Mouse (Mus musculus) G1E (cell line): Measurements from ENCODE around the gene Phtf2. TPM values are rescaled to one million over a fixed set of nuclear protein-coding genes. Genes with fewer than 3 reads are reported as not detected.
"Not testable (repeated sequence)": the region's sequence is repeated elsewhere in the genome, so short reads cannot be mapped to it uniquely, and the experiment has no call there.

Experiments
- ATAC-seq: 2 replicates; pipeline ENCODE4 v1.8.0; 2016; ENCODE audit warnings: mild to moderate bottlenecking; ENCODE audit not compliant: insufficient number of reproducible peaks, poor library complexity, low FRiP score, severe bottlenecking; ENCODE audit errors: extremely low read depth
- DNase-seq: peaks from one replicate; pipeline ENCODE4 v3.0.0; 2012; ENCODE audit warnings: low spot score
- H3K27me3 ChIP-seq: 2 replicates; pipeline ENCODE4 v1.6.1; 2012; ENCODE audit warnings: mild to moderate bottlenecking, low read length, inconsistent platforms; ENCODE audit not compliant: insufficient read depth
- H3K36me3 ChIP-seq: replicated peaks from 2 replicates; pipeline ENCODE3; 2012; ENCODE audit warnings: mild to moderate bottlenecking, inconsistent platforms
- H3K4me1 ChIP-seq: 2 replicates; pipeline ENCODE4 v1.6.1; 2012; ENCODE audit warnings: low read depth, low read length, inconsistent platforms, mixed read lengths; ENCODE audit not compliant: insufficient read depth
- H3K4me3 ChIP-seq: 2 replicates; pipeline ENCODE4 v1.5.1; 2012; ENCODE audit warnings: low read depth, mild to moderate bottlenecking, inconsistent platforms, low read length, moderate library complexity, mixed read lengths
- H3K9me3 ChIP-seq: replicated peaks from 2 replicates; pipeline ENCODE4 v1.6.1; 2012; ENCODE audit warnings: inconsistent platforms
- CTCF ChIP-seq: IDR thresholded peaks from 2 replicates; pipeline ENCODE4 v1.5.1; 2012; ENCODE audit warnings: low read depth, low read length, inconsistent platforms, mixed read lengths
- GATA1 ChIP-seq: IDR thresholded peaks from 2 replicates; pipeline ENCODE4 v1.6.1; 2012; ENCODE audit warnings: borderline replicate concordance, low read length, inconsistent platforms, mixed read lengths
- GATA2 ChIP-seq: IDR thresholded peaks from 2 replicates; pipeline ENCODE4 v1.6.1; 2012; ENCODE audit warnings: low read depth, low read length, inconsistent platforms, borderline replicate concordance
- POLR2AphosphoS5 ChIP-seq: IDR thresholded peaks from 2 replicates; pipeline ENCODE4 v1.6.1; 2012; ENCODE audit warnings: low read depth, low read length, inconsistent platforms; ENCODE audit not compliant: insufficient replicate concordance
- TAL1 ChIP-seq: conservative IDR thresholded peaks from 2 replicates; pipeline ENCODE4 v1.6.1; 2012; ENCODE audit warnings: low read depth, low read length, inconsistent platforms, mixed read lengths
- polyA plus RNA-seq: library from polyadenylated mRNA; stranded (reverse); fragments of >175 nt; gene quantifications from 2 replicates; pipeline ENCODE4 v1.2.3, GENCODE M21; 2012
- total RNA-seq, 2 experiments: library from RNA; stranded (forward) in 1 of 2; stranded (reverse) in 1 of 2; fragments of 200-1000 nt in 1 of 2; fragments of >200 nt in 1 of 2; fragmentation: Nextera tagmentation in 1 of 2; gene quantifications; 2 replicates each; pipeline ENCODE4 v1.2.3; 2014 to 2017

Gene Phtf2
- total and polyA plus RNA-seq, 3 experiments: 5.8 to 43.5 (median 43.3) TPM

DNA sequence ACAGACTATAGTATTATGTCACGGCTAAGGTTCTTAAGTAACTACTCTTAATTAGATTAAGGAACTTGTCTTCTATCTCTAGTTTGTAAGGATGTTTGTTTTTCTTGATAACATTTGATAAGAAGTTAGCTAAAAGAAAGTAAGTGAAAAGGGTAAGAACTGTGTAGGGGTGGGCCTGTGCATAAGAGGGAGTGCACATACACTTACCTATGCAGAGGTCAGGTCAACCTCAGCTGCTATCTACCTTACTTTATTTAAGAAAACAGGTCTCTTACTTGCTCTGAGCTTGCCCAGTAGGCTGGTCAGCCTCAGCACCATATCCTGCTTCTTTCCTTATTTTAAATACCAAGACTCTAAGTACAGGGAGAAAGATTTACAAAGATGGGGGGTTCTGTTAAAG, 100.8 kb downstream of the Phtf2 start:
- TF ChIP-seq CTCF: no peak
- no peak for TF ChIP-seq GATA1
- TF ChIP-seq TAL1: no peak
- no peak for TF ChIP-seq GATA2
- no peak for TF ChIP-seq POLR2AphosphoS5
- H3K9me3 ChIP-seq: no peaks in the 10 kb centered on the region
- DNase-seq (no peak), ATAC-seq (no peak)
- H3K27me3 ChIP-seq: no peaks in the 10 kb centered on the region
- peaks cover 33% of the 10 kb centered on the region for H3K4me1 ChIP-seq
- no peak overlapping the region for H3K4me3 ChIP-seq
- peaks cover 71% of the 10 kb centered on the region for H3K36me3 ChIP-seq

DNA sequence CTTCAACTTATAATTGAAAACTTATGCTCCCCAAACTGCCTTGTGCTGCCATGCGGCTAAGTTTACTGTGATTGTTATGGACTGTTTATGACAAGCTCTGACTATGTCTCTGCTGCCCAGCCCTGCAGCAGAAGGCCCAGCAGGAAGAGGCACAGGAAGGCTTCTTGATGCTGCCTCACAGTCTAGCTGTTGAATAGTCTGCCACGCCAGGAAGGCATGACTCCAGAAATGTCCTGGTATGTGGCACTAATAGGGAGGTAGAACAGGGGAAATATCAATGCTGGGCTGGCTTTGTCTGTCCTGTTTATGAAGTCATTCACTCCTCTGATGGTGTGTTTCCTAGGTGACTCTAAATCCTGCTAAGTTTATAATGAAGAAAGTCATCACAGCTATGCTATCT, 102.7 kb downstream of the Phtf2 start:
- ATAC-seq (no peak), DNase-seq (no peak)
- Histone ChIP-seq H3K27me3 (no peaks in the 10 kb centered on the region), H3K4me1 (peaks cover 31% of the 10 kb centered on the region), H3K4me3 (no peak overlapping the region), H3K36me3 (peaks cover 67% of the 10 kb centered on the region), H3K9me3 (no peaks in the 10 kb centered on the region)
- no peak for TF ChIP-seq GATA2
- no peak for TF ChIP-seq POLR2AphosphoS5
- TF ChIP-seq TAL1: no peak
- no peak for TF ChIP-seq GATA1
- TF ChIP-seq CTCF: no peak

- Histone ChIP-seq H3K27me3 (no peaks in the 10 kb centered on the region), H3K9me3 (no peaks in the 10 kb centered on the region), H3K4me1 (peaks cover 31% of the 10 kb centered on the region), H3K36me3 (peaks cover 66% of the 10 kb centered on the region), H3K4me3 (no peak overlapping the region; the same call in 1 of the 2 replicates)
- ATAC-seq: peak; percentile 81
- TF ChIP-seq TAL1 (peak; percentile 54), GATA1 (no peak)
- DNase-seq: peak; percentile 33
These were observed 103.5 kb downstream of the Phtf2 start for GRCm38 (mm10) chr5:20778274-20778984.

- Histone ChIP-seq H3K4me1 (peaks cover 4% of the 10 kb centered on the region), H3K4me3 (no peak overlapping the region), H3K27me3 (no peaks in the 10 kb centered on the region), H3K9me3 (no peaks in the 10 kb centered on the region), H3K36me3 (peaks cover 62% of the 10 kb centered on the region)
- no peak for DNase-seq
- TF ChIP-seq POLR2AphosphoS5 (no peak), GATA2 (no peak), GATA1 (no peak), CTCF (no peak), TAL1 (no peak)
- no peak for ATAC-seq
These were observed 108.6 kb downstream of the Phtf2 start for GRCm38 (mm10) chr5:20773341-20773740.

DNA sequence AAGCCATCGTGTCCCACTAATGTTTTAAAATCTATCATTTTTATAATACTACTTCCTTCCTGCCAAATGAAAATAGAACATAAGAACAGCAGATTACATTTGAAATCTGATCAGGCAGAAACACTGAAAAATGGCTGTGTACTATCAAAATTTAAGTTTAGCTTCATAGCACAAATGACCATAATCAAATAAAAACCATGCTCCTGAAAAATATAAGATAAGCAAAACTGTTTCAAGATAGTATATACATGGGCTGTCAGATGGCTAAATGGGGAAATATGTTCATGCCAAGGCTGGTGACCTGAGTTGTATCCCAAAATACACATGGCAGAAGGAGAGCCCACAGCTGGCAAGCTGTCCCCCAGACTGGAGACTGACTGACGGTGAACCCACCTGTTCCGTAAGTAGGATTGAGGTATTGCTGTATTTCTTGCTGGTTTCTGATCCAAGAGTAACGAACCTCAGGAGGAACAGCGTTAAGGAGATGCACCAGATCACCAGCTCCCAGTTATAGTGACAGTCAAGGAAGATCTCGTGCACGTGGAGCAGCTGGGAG, 116.5 kb downstream of the Phtf2 start:
- ATAC-seq (no peak), DNase-seq (no peak)
- Histone ChIP-seq H3K9me3 (no peaks in the 10 kb centered on the region), H3K4me1 (no peaks in the 10 kb centered on the region), H3K4me3 (no peak overlapping the region), H3K27me3 (no peaks in the 10 kb centered on the region), H3K36me3 (peaks cover 65% of the 10 kb centered on the region)
- TF ChIP-seq GATA1: no peak
- TF ChIP-seq TAL1: no peak
- TF ChIP-seq POLR2AphosphoS5: no peak
- no peak for TF ChIP-seq CTCF
- no peak for TF ChIP-seq GATA2

- not testable (repeated sequence) for DNase-seq, H3K4me3 ChIP-seq, ATAC-seq, H3K4me1 ChIP-seq, H3K27me3 ChIP-seq, H3K9me3 ChIP-seq
- peaks cover 69% of the 10 kb centered on the region for H3K36me3 ChIP-seq
These were observed 119.5 kb downstream of the Phtf2 start for GRCm38 (mm10) chr5:20762441-20762840.
